Mouse (Mus musculus) mouse trophoblast stem cell (cell line): ENCODE measurements around the gene Cyp1a1.

Experiments
- in situ Hi-C, 2 experiments: fragments of 300-500 bp; cut with MseI, MboI; formaldehyde crosslinking; loops; 2 replicates in 1 of 2; 3 replicates in 1 of 2; pipeline ENCODE4 v1.15.1; 2025

The Cyp1a1 gene

GRCm38 (mm10) chr9:57655749-57656148, 32.0 kb upstream of the Cyp1a1 start:
- in situ Hi-C loops = loop anchor here (10.0 kb wide), 2 partner anchors 111 to 121 kb away; partner anchors contain the start of gene Fam219b (in 1 of the 2)

- in situ Hi-C loops = loop anchor here (10.0 kb wide), 2 partner anchors 112 to 122 kb away; partner anchors contain the start of gene Fam219b (in 1 of the 2)
These were observed 30.9 kb upstream of the Cyp1a1 start for GRCm38 (mm10) chr9:57656631-57657350.

DNA sequence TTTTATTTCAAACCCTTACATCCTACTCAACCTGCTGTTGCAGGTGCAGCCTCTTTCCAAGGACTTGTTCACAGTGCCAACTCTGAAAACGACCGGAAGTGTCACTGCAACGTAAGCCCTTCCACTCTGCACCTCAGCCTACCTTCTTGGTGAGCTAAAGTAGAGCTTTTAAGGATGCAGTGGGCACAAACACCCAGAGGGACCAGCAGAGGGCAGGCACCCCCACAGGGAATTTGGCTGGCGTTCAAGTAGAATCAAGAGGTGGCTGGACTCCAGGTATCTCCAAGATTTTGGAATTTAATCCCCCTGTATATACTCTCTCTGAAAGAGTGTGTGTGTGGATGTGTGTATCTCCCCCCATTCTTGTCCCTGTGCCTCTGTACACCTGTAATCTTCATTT, 29.9 kb upstream of the Cyp1a1 start:
- in situ Hi-C loops = loop anchor here (10.0 kb wide), 2 partner anchors 113 to 123 kb away; partner anchors contain the start of gene Fam219b (in 1 of the 2)

DNA sequence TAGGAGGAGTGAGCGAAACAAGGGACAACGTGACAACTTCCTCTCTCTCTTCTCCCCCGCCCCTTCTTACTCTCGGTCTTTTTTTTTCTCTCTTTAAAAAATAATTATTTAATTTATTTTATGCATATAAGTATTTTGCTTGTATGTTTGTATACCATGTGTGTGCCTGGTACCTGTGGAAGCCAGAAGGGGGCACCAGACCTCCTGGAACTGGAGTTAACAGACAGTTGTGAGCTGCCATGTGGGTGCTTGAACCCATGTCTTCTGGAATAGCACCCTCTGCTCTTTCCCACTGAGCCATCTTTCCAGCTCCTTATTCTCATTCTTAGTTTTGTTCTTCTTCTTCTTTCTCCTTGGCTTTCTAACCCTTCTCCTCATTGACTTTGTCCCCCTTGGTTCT, 28.8 kb upstream of the Cyp1a1 start:
- in situ Hi-C loops = loop anchor here (10.0 kb wide), 2 partner anchors 114 to 124 kb away; partner anchors contain the start of gene Fam219b (in 1 of the 2)

DNA sequence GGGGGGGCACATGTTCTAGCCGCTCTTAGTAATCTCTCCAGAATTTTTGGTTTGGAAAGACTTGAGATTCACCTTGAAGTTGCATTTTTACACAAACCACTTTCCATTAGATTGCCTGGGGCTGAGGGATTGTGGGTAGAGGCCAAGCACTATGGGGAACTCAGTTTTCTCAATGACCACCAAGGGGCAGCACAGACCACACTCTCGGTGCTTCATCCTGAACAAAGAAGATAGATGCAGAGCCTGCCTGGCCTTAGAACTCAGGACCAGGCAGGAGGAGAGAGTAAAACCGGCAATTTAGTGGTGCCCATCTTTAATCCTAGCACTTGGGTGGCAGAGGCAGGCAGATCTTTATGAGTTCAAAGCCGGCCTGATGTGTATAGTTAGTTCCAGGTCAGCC, 28.0 kb upstream of the Cyp1a1 start:
- in situ Hi-C loops = loop anchor here (5.0 to 10.0 kb wide), 4 partner anchors 83 to 125 kb away; partner anchors contain the start of gene Fam219b (in 1 of the 2)

- in situ Hi-C loops = loop anchor here (5.0 kb wide), 2 partner anchors 82 to 87 kb away; no protein-coding TSS in a partner anchor
These were observed 27.2 kb upstream of the Cyp1a1 start for GRCm38 (mm10) chr9:57660501-57660900.

DNA sequence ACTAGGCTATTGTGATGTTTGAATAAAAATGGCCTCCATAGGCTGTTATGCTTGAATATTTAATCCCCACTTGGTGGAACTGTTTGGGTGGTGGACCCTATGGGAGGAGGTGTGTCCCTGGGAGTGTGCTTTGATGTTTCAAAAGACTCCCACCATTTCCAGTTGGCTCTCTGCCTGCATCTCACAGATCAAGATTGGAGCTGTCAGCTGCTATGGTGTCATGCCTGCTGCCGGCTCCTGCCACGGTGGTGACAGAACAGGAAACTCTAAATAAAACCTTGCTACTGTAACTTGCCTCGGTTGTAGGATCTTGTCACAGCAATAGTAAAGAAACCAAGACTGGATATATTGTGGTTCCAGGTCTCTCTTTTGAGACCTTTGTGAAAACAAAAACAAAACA, 26.2 kb upstream of the Cyp1a1 start:
- in situ Hi-C loops = loop anchor here (5.0 kb wide), 2 partner anchors 81 to 86 kb away; no protein-coding TSS in a partner anchor

DNA sequence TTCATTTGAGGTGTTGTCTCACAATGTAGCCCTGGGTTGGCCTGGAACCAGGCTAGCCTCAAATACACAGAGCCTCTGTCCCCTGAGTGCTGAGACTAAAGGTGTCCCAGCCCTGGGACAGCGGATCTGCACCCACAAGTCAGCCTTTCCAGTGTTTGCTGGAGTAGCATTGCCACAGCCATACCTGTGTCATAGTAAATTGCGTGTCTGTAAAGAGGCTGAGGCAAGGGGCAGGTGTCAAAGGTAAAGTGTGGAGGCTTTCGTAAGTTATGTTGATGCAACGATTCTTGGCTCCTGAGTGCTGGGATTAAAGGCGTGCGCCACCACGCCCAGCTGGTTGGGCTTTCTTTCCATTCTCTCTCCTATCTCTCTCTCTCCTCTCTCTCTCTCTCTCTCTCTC, 23.1 kb upstream of the Cyp1a1 start:
- in situ Hi-C loops = loop anchor here (5.0 kb wide), 2 partner anchors 78 to 83 kb away; no protein-coding TSS in a partner anchor

GRCm38 (mm10) chr9:57666536-57666935, 21.2 kb upstream of the Cyp1a1 start:
- in situ Hi-C loops = no loop called here

GRCm38 (mm10) chr9:57667136-57667535, 20.6 kb upstream of the Cyp1a1 start:
- in situ Hi-C loops = no loop called here

GRCm38 (mm10) chr9:57667817-57668216, 19.9 kb upstream of the Cyp1a1 start:
- in situ Hi-C loops = no loop called here

- in situ Hi-C loops = no loop called here
These were observed 19.5 kb upstream of the Cyp1a1 start for GRCm38 (mm10) chr9:57668277-57668676.

GRCm38 (mm10) chr9:57669566-57669965, 18.2 kb upstream of the Cyp1a1 start:
- in situ Hi-C loops = no loop called here

GRCm38 (mm10) chr9:57671037-57671436, 16.7 kb upstream of the Cyp1a1 start:
- in situ Hi-C loops = no loop called here

GRCm38 (mm10) chr9:57671500-57671899, 16.2 kb upstream of the Cyp1a1 start:
- in situ Hi-C loops = no loop called here

- in situ Hi-C loops = no loop called here
These were observed 6.3 kb upstream of the Cyp1a1 start for GRCm38 (mm10) chr9:57681411-57681810.

- in situ Hi-C loops = no loop called here
These were observed 4.2 kb upstream of the Cyp1a1 start, which contains the start of gene Cyp1a2 for GRCm38 (mm10) chr9:57683520-57683919. Cyp1a2 (minus strand) TSS chr9:57683703.

DNA sequence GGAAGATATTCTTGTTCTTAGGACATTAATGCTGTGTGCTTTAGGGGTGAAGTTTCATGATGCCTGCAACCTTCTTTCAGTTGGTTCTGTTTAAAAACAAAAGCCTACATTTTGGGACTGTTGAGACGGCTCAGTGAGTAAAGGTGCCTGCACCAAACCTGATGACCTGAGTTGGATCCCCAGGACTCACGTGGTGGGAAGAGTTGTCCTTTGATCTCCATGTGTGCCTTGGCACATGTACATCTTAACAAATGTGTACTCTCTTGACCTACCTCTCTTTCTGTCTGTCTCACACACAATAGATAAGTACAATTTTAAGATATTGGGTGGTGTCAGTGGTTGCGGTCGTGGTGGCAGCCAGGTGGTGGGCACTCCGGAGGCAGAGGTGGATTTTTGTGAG, 1.7 kb upstream of the Cyp1a1 start:
- in situ Hi-C loops = no loop called here

DNA sequence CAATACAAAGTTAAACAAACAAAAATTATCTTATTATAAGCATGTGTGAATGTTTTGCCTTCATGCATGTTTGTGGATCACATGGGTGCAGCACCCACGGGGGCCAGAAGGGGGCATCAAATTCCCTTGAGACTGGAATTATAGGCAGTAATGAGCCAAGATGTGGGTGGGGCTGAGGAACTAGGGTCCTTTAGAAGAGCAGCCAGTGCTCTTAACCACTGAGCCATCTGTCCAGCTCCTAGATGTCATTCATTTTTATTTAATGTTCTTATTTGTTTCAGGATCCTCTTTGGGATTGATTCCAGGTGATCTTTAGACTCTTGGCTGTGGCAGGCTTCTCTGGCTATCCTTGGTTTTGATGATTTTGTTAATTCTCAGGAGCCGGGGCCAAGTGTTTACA, 430 bp downstream of the Cyp1a1 start:
- in situ Hi-C loops = no loop called here

DNA sequence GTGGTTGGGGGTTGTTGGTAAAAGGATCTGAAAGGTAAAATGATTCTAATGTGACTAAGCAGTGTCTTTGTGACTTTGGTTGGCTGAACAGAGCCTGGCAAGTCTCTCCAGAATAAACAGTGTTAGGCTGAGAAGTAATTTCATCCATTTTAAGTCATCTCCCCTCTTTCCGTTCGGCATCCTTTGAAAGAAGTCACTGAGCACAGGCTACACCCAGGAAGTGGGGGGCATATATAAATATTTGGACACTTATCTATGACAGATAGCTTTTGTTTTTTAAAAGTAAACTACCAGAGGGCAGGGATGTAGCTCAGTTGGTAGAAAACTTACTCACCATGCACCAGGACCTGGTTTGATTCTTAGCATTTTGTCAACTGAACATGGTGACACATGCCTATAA, 878 bp downstream of the Cyp1a1 start:
- in situ Hi-C loops = no loop called here

- in situ Hi-C loops = no loop called here
These were observed 6.4 kb downstream of the Cyp1a1 start for GRCm38 (mm10) chr9:57694108-57694507.

DNA sequence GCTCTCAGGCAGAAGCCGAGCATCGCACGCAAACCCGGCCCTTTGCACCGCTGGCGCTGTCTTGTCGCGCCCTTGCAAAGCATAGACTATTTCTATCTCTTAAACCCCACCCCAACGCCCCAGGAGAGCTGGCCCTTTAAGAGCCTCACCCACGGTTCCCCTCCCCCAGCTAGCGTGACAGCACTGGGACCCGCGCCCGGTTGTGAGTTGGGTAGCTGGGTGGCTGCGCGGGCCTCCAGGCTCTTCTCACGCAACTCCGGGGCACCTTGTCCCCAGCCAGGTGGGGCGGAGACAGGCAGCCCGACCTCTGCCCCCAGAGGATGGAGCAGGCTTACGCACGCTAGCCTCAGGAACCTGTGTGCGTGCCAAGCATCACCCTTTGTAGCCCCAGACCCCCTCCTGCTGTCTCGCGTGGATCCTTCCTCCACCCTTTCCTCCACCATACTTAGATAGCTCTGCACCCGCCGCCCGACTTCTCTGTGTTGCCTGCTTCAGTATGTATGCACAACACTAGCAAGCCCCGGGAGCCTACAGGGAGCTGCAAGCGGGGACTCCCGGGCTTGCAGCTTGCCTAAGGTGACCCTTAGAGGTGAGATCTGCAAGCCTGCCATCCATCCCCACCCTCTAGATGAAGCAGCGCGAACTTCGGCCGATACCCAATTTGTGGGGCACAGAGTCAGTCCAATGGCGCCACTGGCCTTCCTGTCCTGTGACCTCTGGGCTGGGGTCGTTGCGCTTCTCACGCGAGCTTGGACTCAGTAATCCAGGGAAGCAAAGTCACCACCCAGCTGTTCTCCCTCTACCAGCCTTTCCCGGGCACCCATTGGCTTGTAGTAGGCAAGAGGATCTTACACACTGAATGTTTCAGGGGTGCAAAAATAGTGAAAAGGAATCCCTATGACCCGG, 8.9 kb downstream of the Cyp1a1 start:
- in situ Hi-C loops = no loop called here
